29 mouse cellular contexts compared by ENCODE assay signal in genomic region chr16:57295216-57295934, GRCm38 (mm10). TPM values are rescaled to one million over a fixed set of nuclear protein-coding genes. Genes with fewer than 3 reads are reported as not detected.
"Had no signal": no experiment of that assay in that cellular context is flagged by ENCODE, and none has a peak within 500 bp of the region (broad histone marks: within the 10 kb centered on the region; RNA-seq: fewer than 3 reads in every experiment).

No protein-coding gene starts in this region.

- H3K27me3 ChIP-seq: heart, embryonic 13.5 days; heart, embryonic 15.5 days; hindbrain, embryonic 12.5 days; limb, embryonic 13.5 days; limb, embryonic 15.5 days had no signal

- H3K9ac ChIP-seq: heart, embryonic 13.5 days; heart, embryonic 15.5 days; hindbrain, embryonic 12.5 days; hindbrain, embryonic 14.5 days; limb, embryonic 13.5 days; limb, embryonic 15.5 days had no signal

- H3K27ac ChIP-seq: gastrocnemius, adult 2 months; heart, adult 2 months; heart, embryonic 13.5 days; heart, embryonic 15.5 days; hindbrain, embryonic 10.5 days; hindbrain, embryonic 12.5 days; hindbrain, embryonic 14.5 days; hindbrain, postnatal 0 days; kidney, postnatal 0 days; limb, embryonic 13.5 days; limb, embryonic 15.5 days had no signal

- H3K4me2 ChIP-seq: heart, embryonic 11.5 days; heart, embryonic 13.5 days; heart, embryonic 15.5 days; hindbrain, embryonic 12.5 days; hindbrain, embryonic 14.5 days; limb, embryonic 13.5 days; limb, embryonic 15.5 days had no signal

- H3K9me3 ChIP-seq: heart, embryonic 15.5 days; hindbrain, embryonic 10.5 days; hindbrain, embryonic 12.5 days; limb, embryonic 13.5 days; limb, embryonic 15.5 days had no signal

- H3K4me1 ChIP-seq: heart, embryonic 15.5 days; hindbrain, embryonic 10.5 days; hindbrain, embryonic 12.5 days; limb, embryonic 13.5 days; limb, embryonic 15.5 days had no signal

- ATAC-seq: hindbrain, postnatal 0 days; intestine, embryonic 16.5 days had no signal

- H3K4me3 ChIP-seq: gastrocnemius, adult 2 months; heart, adult 2 months; heart, embryonic 13.5 days; heart, embryonic 15.5 days; hindbrain, embryonic 10.5 days; hindbrain, embryonic 12.5 days; limb, embryonic 13.5 days; limb, embryonic 15.5 days had no signal

- H3K36me3 ChIP-seq: heart, embryonic 13.5 days; heart, embryonic 15.5 days; hindbrain, embryonic 10.5 days; hindbrain, embryonic 12.5 days; limb, embryonic 13.5 days; limb, embryonic 15.5 days had no signal

- DNase-seq: gastrocnemius, adult 2 months; gastrocnemius, postnatal 10 days; gastrocnemius, postnatal 25 days; heart, adult 2 months; heart, postnatal 14 days; heart, postnatal 36 days; kidney, adult 11 months; kidney, adult 2 months; kidney, adult 9 months; kidney, postnatal 14 days; kidney, postnatal 36 days; layer of hippocampus, adult 9-11 months; layer of hippocampus, postnatal 36 days; left cerebral cortex, postnatal 4 days had no signal

RNA-seq across cellular contexts. Expression of gene Tmem30c, which starts 2.7 kb away (rescaled TPM):
- total RNA-seq: gastrocnemius, adult 2 months; gastrocnemius, postnatal 10 days; gastrocnemius, postnatal 25 days; gastrocnemius, postnatal 4 days; granulocyte monocyte progenitor cell, adult 5-6 weeks; heart, adult 2 months; heart, postnatal 14 days; heart, postnatal 36 days; liver, adult 2 months had no signal
- polyA plus RNA-seq: heart, adult 2 months; heart, embryonic 13.5 days; heart, embryonic 15.5 days; hindbrain, embryonic 12.5 days; intestine, embryonic 14.5 days; intestine, embryonic 16.5 days; kidney, adult 2 months; kidney, postnatal 0 days; limb, embryonic 15.5 days; liver, adult 2 months had no signal
